Mouse (Mus musculus): ENCODE measurements around the gene Mfsd7a. TPM values are rescaled to one million over a fixed set of nuclear protein-coding genes. Genes with fewer than 3 reads are reported as not detected.
A peak's percentile ranks its signal among the peaks of the same experiment; 100 is the strongest.

Mfsd7a gene
- total RNA-seq, 1 experiment from 2014 or later = 0.29 TPM

DNA sequence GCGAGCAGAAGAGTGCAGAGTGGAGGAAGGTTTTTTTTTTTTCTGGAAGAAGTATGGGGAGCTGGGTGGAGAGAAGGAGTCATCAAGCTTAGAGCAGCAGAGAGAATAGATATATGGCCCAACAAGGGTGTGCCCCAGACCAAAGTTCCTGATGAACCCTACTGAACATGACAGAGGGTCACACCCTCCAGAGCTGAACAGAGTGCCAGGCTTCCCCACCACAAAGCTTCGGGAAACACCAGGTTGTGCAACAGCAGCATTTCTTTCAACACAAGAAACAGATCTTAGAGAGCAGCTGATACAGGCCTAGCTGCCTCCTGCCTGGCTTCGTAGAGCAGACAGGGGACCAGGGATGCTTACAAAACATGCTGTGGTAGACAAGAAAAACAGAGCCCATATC is 1.7 kb downstream of the Mfsd7a start:
- ATAC-seq (replicated peaks; ENCODE audit: insufficient number of reproducible peaks, low FRiP score, low TSS enrichment, poor library complexity, severe bottlenecking) = peak; percentile 80

DNA sequence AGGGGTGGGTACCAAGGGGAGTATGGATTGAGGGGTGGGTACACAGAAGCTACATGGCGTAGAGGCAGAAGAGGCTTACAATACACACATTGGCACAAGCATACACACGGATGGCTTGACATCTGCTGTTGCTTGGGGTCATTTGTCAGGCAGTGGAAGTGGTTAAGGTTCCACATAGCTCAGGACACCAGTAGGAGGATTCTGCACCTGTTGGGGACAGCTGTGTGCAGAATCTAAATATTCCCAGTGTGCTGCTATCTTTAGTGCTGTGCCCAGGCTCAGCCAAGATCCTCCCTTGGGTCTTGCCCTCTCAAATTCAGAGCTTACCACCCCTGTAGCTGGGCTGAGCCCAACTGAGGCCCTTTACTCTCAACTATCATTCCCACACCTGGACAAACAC is 12.6 kb downstream of the Mfsd7a start:
- ATAC-seq (replicated peaks; ENCODE audit: insufficient number of reproducible peaks, low FRiP score, low TSS enrichment, poor library complexity, severe bottlenecking) = no peak

DNA sequence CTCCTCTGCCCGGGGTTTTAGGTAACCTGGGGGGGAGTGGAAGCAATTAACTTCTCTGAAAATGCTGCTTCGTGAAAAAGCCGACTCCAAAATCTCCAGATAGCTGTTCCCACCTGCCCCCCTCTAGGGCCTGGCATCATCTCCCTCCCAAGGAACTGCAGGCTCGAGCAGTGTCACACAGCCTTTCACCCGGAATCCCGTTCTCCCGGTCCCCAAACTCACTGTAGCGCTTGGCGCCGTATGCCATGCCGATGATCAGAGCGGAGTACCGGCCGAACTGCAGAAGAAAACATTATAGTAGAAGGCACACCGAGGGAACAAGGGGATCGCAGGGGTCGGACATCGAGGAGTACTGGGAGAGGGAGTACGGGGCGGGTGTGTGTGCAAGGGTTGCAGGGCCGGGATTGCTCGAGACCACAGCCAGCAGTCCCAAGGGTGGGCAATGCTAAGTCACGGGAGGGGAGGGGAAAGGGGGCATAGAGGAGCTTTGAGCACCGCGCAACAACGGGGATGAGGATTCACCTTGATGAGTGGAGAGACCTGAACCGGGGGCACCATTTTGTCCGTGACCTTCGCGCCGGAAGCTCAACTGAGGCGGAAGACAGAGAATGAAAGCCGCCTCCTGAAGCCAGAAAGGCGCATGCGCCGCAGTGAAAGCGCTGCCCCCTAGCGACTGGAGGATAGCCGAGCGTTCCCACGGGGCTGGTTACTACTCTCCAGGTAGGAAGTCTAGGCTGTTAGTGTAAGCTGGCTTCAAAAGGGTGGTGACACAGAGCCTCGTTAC is 14.7 kb downstream of the Mfsd7a start, which contains the start of gene Atp5k:
Gene Atp5k (minus strand): TSS at position 645 of the 784 bp plus-strand sequence.
- ATAC-seq (replicated peaks; ENCODE audit: insufficient number of reproducible peaks, low FRiP score, low TSS enrichment, poor library complexity, severe bottlenecking) = peak; percentile 97

- no peak for ATAC-seq (replicated peaks; ENCODE audit: insufficient number of reproducible peaks, low FRiP score, low TSS enrichment, poor library complexity, severe bottlenecking)
Measured at GRCm38 (mm10) chr5:108431196-108431595, 17.5 kb downstream of the Mfsd7a start.

GRCm38 (mm10) chr5:108427186-108427585 is 21.5 kb downstream of the Mfsd7a start:
- ATAC-seq (replicated peaks; ENCODE audit: insufficient number of reproducible peaks, low FRiP score, low TSS enrichment, poor library complexity, severe bottlenecking) = peak; percentile 61

DNA sequence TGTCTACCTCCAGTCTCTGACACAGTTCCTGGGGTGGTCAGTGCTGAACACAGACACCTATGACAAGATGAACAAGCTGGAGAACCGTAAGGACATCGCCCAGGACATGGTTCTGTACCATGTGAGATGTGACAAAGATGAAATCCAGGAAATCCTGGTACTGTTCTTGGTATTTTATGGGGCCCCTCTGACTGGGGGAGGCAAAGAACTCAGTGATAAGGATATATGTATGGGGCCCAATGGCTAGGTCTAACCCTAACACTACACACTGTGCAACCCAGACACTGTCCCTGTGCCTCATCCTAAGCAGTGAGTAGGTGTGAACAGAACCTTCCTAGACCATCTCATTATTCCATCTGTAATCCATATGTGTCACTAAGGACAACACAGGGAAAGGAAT is 25.3 kb downstream of the Mfsd7a start:
- no peak for ATAC-seq (replicated peaks; ENCODE audit: insufficient number of reproducible peaks, low FRiP score, low TSS enrichment, poor library complexity, severe bottlenecking)

DNA sequence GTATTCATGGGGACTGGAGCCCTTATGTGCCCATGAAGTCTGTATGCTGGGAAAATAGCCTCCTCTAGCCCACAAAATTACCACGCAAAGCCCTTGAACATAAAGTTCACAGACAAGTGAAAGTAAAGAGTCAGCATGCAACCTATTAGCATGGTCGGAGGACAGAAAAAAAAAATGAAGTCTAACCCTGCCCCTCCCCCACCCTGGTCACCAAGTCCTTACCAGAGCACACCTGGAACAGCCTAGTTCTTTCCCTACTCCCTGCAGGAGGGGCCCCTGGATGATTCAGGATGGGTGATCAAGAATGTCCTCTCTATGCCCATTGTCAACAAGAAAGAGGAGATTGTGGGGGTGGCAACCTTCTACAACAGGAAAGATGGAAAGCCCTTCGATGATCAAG is 25.9 kb downstream of the Mfsd7a start:
- no peak for ATAC-seq (replicated peaks; ENCODE audit: insufficient number of reproducible peaks, low FRiP score, low TSS enrichment, poor library complexity, severe bottlenecking)

DNA sequence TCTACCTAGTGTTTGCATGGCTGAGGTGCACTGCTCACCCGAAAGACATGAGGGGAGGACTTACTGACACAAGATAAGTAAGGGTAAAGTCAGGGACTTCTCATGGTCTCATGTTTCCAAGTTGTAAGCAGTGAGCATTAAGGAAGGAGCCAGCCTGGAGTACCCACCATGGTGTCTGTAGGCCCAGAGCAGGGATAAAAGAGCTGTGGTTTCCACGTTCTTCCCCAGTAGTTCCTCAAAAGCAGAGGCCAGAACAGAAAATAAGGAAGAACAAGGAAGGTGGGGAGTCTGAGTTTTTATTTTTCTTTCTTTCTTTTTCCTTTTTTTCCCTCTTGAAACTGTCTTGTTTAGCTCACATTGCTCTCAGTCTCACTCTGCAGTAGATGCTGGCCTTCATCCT is 34.0 kb downstream of the Mfsd7a start:
- ATAC-seq (replicated peaks; ENCODE audit: insufficient number of reproducible peaks, low FRiP score, low TSS enrichment, poor library complexity, severe bottlenecking) = no peak

DNA sequence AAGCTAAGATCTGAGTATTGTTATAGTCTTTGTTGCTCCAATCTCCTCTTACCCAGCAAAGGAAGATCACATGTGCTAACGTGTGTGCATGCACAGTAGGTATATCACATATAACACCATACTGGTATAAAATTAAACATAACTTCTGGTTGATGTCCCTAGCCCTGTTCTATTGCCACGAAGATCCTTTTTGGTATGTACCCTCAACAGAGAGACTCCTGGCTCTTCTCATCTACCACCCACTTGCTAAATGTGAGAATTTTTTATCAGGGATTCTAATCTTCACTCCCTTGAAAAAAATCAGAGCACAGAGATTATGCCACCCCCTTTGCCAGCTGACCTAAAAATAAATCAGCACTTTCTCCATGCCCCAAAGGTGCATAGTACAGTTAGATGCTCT is 41.7 kb downstream of the Mfsd7a start:
- no peak for ATAC-seq (replicated peaks; ENCODE audit: insufficient number of reproducible peaks, low FRiP score, low TSS enrichment, poor library complexity, severe bottlenecking)

DNA sequence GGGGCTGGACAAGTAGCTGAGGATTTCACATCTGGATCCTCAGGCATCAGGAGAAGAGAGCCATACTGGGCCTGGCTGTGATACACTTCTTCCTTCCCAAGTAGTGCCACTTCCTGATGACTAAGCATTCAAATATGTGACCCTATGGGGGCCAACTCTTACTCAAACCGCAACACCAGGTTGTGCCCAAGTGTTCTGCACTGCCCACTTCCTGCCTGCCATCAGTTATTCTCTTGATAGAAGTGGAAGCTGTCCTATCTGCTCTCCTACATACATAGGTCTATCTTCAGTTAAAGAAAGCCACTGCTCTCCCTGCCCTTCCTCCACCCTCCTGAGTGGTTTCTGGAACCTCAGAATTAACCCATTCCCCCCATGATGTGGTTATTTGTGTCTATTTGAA is 43.2 kb downstream of the Mfsd7a start:
- no peak for ATAC-seq (replicated peaks; ENCODE audit: insufficient number of reproducible peaks, low FRiP score, low TSS enrichment, poor library complexity, severe bottlenecking)

DNA sequence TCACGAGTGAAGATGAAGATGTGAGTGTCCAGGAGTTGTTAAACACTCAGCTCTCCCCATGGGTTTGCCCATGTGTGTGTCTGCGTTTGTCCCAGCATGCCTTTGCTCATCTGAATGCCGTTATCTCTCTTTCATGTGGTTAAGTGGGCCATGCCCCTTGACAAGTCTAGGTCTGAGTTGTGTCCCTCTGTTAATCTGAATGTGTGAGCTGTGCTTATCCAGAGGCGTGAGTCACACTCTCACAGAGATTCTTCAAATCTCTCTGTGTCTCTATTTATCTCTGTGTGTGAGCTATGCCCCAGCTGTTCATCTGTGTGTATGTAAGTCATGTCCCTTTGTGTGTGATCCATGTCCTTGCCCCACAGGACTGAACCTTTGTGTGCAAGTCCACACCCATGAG is 45.2 kb downstream of the Mfsd7a start:
- no peak for ATAC-seq (replicated peaks; ENCODE audit: insufficient number of reproducible peaks, low FRiP score, low TSS enrichment, poor library complexity, severe bottlenecking)

Other genes with a start within 250 kb of the Mfsd7a start
- gene Dr1, start 180.0 kb downstream of the Mfsd7a start, total RNA-seq (2017) = 64.5 to 80.1 TPM (median 68.5 TPM) in 3 replicates
- gene Pigg, start 136.3 kb downstream of the Mfsd7a start, total RNA-seq (2017) = 3.9 to 6.4 TPM (median 5.5 TPM) in 3 replicates
- gene Gm42517, start 81.0 kb downstream of the Mfsd7a start, total RNA-seq (2017) = not detected in 3 replicates
- 1.3 TPM in 1 of 3 replicates, not detected in the others for gene Pde6b, start 60.5 kb downstream of the Mfsd7a start, total RNA-seq (2017)
- 120 to 243 TPM (median 230 TPM) in 3 replicates for gene Atp5k, start 14.4 kb downstream of the Mfsd7a start, total RNA-seq (2017)
- gene Pcgf3, start 12.3 kb upstream of the Mfsd7a start, total RNA-seq (2017) = 10.9 to 18.0 TPM (median 12.9 TPM) in 3 replicates
- not detected in 3 replicates for gene Cplx1, start 101.1 kb upstream of the Mfsd7a start, total RNA-seq (2017)
- gene Gak, start 180.9 kb upstream of the Mfsd7a start, total RNA-seq (2017) = 143 to 191 TPM (median 183 TPM) in 3 replicates
- 3.9 to 20.9 TPM (median 12.3 TPM) in 3 replicates for gene Tmem175, start 180.9 kb upstream of the Mfsd7a start, total RNA-seq (2017)
- 9.7 to 10.8 TPM (median 10.7 TPM) in 3 replicates for gene Idua, start 211.4 kb upstream of the Mfsd7a start, total RNA-seq (2017)
- 10.8 to 33.6 TPM (median 22.8 TPM) in 3 replicates for gene Dgkq, start 220.8 kb upstream of the Mfsd7a start, total RNA-seq (2017)
- gene Slc26a1, start 226.7 kb upstream of the Mfsd7a start, total RNA-seq (2017) = not detected in 3 replicates
- 0.97 to 2.0 TPM (median 1.6 TPM) in 3 replicates for gene Fgfrl1, start 243.5 kb upstream of the Mfsd7a start, total RNA-seq (2017)

Measured in monocyte, adult 5-6 weeks (primary cell).